Mouse (Mus musculus): ENCODE data around the gene Bptf.
"Not testable (repeated sequence)": the region's sequence is repeated elsewhere in the genome, so short reads cannot be mapped to it uniquely, and the experiment has no call there.

Bptf gene

DNA sequence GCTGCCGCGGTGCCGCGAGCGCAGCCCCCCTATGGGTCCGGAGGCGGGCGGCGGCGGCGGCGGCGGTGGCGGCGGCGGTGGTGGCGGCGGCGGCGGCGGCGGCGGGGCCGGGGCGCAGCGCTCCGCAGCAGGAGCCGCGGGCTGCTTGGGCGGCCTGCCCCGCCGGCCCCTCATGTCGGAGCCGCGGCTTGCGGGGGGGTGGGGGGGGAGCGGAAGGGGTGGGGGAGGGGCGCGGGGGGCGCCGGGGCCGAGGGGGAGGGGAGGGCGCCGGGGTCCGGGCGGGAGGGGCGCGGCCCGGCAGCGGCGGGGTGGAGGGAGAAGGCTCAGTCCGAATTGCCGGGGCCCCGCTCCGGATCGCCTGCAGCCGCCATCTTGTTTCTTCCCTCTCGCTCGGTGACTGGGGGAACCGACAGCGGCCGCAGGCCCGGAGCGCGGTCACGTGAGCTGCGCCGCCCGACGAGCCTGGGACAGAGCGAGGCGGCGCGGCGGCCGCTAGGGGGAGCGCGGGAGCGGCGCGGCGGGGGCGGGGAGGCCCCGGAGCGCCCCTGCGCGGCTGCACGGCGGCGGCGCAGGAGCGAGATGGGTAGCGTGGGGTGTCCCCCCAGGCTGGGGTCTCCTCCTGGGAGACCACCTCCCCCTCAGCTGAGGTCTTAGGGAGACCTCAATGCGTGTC is at the start of gene Bptf:
TSS of gene Bptf (minus strand) at position 379 of the 673 bp plus-strand sequence.
- DNase-seq (ENCODE audit: low spot score), result peak; percentile 85

DNA sequence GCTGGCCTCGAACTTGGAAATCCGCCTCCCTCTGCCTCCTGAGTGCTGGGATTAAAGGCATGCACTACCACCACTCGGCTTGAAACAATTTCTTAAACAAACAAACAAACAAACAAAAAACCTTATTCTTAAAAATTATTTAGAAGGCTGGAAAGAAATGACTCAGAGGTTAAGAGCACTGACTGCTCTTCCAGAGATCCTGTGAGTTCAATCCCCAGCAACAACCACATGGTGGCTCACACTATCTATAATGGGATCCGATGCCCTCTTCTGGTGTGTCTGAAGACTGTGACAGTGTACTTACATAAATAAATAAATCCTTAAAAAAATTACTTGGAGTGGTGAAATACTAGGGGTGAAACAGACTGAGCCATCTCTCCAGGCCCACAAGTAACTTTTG is 29.3 kb upstream of the Bptf start:
- DNase-seq (ENCODE audit: low spot score), result no peak

DNA sequence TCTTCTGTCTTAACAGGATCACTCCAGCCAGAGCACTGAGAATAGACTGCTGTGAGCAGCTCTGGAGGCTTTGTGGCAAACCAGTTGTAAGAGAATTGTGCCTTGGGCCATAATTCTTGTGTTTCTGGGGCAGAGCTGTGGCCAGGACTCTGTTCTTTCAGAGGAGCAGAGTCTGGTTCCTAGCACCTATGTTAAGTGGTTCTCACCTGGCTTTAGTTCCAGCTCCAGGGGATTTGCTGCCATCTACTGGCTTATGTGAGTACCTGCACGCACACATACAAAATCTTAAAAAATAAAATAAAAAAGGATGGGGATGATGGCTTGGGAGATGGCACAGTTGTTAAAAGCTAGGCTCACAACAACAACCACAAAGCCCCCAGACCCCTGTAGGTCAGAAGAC is 27.1 kb upstream of the Bptf start:
- no peak for DNase-seq (ENCODE audit: low spot score)

DNA sequence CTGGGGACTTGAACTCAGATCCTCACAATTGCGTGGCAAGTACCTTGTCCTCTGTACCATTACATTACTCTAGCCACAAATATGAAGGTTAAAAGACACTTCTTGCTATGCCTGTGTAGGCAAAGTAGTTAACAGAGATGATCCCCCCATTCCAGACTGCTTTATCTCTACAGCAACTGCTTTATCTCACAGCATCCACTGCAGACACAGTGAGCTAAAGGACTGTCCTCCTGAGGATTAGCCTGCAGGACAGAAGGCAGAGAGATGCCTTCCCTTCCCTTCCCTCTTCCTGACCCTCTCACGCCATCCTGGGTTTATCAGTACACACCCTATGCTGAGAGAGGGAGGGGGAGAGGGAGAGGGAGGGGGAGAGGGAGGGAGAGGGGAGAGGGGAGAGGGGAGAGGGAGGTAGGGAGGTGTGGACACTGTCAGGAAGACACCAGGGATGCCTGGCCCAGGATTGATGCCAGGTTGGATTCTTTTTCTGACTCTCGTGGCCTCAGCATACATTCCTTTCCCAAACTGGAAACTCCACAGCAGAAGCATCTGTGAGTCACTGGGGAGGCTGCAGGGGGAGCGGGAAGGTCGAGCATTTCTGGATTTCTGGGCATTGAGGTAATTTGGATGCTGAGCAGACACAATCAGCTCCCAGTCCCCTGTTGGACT is 25.2 kb upstream of the Bptf start:
- no peak for DNase-seq (ENCODE audit: low spot score)

DNA sequence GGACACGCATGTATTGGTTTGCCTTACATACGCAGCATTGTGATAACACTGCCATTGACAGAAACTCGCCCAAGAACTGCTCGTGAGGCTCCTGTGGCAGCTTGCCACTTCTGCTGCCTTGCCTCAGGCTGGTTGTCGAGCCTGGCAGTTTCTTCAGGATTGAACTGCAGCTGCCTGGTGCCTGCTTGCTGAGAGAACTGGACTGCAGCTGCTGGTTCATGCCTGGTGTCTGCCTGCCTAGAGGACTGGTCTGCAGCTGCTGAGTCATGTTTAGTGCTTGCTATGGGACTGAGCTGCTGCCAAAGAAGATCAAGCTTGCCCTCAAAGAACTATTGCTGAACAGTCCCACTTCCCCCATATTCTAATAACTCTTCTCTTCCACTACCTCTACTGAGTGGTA is 23.4 kb upstream of the Bptf start:
- DNase-seq (ENCODE audit: low spot score), result no peak

DNA sequence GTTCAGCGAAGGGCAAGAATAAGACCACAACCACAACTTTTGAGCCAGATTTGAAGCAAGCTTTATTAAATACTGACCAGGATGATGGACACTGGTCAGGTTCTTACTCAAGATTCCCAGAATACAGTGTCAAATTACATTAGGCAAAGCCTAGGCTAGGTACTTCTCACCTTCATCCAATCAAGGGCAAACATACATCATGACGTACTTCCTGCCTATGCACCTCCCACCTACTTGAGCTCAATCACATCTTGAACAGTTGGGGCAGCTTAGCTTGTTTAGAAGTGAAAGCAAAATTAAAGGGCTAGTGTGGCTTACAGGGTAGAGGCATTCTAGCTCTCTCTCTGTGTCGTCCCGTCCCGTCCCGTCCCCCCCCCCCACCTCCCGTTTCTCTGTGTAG is 22.5 kb upstream of the Bptf start:
- DNase-seq (ENCODE audit: low spot score), result no peak

DNA sequence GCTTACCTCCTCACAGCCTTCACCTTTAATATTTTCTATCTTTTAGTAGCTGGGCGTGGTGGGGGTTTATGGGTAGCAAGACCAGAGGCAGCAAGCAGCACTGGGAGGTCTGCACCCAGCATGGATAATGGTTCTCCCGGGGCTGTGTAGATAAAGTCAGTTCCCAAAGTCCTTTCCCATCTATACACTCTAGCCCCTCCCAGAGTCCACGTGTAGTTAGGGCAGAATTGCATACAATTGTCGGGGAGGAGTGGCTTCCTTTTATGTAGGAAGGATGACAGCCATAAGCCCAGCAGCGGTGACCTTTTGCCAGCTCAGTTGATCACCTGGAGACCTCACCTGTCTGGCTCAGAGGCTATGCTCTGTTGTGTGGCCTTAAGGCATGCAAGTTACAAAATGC is 21.7 kb upstream of the Bptf start:
- DNase-seq (ENCODE audit: low spot score), result no peak

DNA sequence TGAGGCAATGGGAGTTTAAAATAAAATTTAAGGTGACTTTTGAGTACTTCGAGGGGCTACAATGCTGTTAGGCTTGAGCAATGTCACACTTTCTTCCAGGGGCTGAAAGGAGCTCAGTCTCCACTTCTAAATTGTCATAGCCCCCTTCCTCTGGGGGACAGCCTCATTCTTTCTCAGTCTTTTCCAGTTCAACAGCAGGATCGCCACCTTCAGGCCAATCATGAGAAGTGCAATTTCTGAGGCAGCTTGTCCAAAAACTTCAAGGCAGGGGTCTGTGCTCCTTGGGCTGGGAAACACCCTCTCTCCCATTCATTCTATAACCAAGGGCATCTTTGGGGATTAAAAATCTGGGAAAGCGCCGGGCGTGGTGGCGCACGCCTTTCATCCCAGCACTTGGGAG is 19.9 kb upstream of the Bptf start:
- no peak for DNase-seq (ENCODE audit: low spot score)

DNA sequence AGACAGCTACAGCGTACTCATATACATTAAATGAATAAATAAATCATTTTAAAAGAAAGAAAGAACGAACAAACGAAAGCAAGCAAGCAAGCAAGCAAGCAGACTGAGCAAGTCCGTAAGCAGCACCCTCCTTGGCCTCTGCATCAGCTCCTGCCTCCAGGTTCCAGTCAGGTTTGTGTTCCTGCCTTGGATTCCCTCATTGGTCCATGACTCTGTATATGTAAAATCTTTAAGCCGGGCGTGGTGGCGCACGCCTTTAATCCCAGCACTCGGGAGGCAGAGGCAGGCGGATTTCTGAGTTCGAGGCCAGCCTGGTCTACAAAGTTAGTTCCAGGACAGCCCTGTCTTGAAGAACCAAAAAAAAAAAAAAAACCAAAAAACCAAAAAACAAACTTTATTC is 12.0 kb upstream of the Bptf start:
- not testable (repeated sequence) for DNase-seq (ENCODE audit: low spot score)

DNA sequence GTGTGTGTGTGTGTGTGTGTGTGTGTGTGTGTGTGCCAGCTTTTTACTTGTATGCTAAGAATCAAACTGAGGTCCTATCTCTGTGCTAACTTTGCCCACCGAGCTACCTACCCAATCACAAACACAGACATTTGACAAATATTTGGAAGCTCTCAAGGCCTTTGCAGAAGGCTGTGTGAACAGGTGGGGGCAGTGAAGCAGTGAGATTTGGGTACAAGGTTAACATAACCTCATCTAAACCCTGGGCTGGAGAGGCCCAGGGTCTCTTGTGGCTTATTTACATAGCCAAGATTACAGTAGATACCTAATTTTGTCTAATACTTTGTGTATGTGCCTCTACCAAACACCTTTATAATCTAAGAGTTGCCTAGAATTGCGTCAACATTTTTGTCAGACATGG is 10.5 kb upstream of the Bptf start:
- DNase-seq (ENCODE audit: low spot score), result no peak

DNA sequence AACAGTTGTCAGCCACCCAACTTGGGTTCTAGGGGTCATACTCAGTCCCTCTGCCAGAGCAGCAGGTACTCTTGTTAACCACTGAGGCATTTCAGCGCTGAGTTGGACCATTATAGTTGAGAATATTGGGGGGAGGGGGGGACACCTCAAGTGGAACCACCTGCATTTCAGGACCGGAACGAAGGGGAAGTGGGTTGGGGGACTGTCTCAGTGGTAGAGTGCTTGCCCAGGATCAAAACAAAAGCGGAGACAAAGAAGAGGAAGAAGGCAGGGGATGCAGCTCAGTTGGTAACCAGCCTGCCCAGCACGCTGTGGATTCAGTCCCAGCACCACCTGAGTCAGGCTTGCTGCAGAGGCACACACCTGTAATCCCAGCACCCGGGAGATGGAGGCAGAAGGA is 8.8 kb upstream of the Bptf start:
- no peak for DNase-seq (ENCODE audit: low spot score)

DNA sequence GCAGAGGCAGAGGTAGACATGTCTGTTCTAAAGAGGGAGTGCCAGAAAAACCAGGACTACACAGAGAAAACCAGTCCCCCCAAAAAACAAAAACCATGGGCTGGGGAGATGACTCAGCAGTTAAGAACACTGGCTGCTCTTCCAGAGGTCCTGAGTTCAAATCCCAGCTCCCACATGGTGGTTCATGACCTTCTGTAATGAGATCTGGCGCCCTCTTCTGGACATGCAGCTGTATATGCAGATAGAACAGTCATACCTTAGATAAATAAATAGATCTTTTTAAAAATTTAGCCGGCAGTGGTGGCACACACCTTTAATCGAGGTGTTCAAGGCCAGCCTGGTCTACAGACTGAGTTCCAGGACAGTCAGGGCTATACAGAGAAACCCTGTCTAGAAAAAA is 6.7 kb upstream of the Bptf start:
- no peak for DNase-seq (ENCODE audit: low spot score)

DNA sequence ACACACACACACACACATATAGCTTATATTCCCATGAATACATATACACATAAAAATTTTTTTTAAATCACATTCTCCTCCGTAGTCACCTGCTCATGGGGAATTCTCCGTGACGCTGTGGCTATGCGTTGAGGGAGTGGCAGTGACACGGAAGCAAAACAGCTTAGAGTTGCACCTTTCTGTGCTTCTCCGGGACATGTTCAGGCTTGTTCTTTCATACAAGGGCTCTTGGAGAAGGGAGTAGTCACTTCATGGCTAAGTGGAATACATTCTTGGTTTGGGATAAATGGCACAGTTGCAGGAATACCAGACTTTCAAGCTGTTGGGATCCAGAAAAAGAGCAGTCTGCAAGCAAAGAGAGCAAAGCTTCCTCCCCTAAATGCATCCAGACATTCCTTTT is 5.7 kb upstream of the Bptf start:
- DNase-seq (ENCODE audit: low spot score), result no peak

DNA sequence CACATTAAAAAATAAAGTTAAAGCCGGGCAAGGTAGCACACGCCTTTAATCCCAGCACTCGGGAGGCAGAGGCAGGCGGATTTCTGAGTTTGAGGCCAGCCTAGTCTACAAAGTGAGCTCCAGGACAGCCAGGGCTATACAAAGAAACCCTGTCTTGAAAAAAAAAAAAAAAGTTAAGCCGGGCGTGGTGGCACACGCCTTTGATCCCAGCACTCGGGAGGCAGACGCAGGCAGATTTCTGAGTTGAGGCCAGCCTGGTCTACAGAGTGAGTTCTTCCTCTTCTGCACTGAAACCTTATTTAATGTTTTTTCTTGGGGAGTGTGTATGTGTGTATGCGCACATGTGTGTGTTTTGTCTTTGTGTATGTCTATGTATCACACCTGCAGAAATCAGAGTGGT is 4.5 kb upstream of the Bptf start:
- not testable (repeated sequence) for DNase-seq (ENCODE audit: low spot score)

DNA sequence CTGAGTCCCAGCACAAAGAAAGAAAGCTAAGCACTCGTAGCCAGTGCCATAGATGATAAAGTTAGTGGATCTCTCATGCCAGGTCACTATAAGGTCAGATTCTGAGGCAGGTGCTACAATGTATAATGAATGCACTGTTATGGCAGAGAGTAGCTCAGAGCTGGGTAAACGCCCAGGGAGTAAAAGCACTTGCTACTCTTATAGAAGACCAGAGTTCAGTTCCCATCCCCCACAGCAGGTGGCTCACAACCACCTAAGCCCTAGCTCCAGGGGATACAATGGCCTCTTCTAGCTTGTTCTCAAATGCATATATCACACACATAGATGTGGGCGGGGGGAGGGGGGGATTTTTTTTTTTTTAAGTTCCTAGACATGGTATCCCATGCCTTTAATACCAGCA is 3.8 kb upstream of the Bptf start:
- no peak for DNase-seq (ENCODE audit: low spot score)

DNA sequence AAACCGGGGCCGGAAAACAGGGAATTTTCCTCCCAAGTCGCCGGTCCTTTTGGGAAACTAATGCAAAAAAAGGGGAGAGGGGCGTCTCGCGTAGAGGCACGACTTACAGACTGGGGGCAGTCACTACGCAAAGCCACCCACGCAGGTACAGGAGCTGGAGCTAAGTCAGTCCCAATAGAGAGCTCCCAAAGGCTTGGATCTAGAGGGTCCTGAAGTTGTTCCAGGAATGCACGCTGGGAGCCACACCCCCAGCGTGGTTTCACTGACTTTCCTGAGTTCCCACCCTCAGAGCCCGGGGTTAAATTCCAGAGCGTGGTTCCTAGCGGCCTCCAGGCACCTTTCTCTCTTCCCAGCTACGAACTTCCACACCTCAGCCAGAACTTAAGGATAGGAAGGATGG is 499 bp upstream of the Bptf start:
- no peak for DNase-seq (ENCODE audit: low spot score)

DNA sequence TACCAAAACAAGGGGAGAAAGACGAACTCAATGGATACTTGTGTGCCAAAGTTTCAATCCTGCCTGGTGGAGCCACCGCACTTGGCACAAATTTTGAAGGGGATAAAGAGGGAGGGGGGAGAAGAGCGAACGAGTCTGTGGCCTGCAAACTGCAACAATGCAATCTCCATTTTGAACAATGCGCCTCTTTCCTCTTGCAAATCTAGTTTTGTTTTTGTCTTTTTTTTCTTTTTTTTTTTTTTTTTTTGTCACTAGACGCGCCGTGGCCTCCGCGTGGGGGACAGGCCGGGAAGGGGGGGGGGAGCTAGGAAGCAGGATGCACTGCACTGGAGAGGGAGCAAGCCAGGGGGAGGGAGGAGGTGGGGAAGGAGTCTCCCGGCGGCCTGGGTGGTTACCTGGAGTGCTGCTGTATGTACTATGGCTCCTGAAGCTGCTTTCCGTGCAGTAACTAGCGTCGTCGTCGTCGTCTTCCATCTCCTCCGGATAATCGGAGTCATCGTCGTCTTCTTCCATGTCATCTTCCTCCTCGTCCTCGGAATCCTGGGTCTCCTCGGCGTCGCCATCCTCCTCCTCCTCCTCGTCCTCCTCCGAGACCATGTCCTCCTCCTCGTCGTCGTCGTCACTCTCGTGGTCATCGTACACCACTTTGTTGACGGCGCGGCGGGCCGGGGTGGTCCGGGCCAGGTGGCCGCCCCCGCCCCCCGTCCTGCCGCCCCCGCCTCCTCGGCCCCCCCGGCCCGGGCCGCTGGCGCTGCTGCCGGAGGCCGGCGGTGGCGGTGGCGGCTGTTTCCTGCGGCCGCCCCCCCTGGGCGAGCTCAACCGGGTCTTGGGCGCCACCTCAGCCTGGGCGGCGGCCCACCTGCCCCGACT is 813 bp downstream of the Bptf start:
- DNase-seq (ENCODE audit: low spot score), result peak; percentile 39

DNA sequence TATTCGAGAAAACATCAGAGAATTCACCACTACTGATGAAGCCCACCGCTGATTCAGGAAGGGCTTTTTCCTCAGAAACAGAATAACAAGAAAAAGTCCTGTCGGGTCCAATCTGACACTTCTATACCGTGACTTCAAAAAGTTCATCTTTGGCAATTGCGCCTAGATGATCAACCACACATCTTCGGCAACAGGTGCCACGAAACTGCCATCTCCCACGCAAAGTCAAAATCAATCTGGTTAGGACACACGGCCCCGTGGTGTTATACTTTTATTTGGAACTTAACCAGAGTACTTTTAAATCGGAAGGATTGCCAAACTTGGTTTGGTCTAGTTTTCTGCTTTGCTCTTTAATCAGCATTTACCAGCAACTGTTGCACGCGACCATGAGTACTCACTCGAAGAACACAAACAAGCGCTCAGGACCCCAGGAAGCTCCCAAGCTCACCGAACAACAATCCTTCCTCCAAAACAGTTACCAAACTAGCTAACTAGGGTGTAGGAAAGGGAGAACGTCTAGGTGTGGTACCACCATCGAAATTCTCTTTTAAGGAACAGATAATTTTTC is 1.6 kb downstream of the Bptf start:
- DNase-seq (ENCODE audit: low spot score), result no peak

DNA sequence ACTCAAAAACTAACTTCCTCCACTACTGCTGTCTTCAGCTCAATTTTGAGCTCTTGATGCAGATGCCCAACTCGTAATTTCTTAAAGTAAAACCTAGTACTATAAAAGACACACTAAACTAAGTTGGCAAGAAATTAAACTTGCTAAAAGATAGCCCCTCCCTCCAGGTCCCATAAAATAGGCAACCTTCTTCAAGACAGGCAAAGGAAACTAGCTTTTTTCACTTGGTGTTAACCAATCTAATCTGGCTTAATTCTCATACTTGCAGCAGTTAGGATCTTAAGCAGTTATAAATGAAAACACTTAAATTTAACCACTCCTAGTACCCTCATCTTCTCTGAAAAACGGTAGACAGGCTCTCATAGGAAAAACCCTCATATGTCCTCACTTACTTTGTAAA is 2.3 kb downstream of the Bptf start:
- no peak for DNase-seq (ENCODE audit: low spot score)

DNA sequence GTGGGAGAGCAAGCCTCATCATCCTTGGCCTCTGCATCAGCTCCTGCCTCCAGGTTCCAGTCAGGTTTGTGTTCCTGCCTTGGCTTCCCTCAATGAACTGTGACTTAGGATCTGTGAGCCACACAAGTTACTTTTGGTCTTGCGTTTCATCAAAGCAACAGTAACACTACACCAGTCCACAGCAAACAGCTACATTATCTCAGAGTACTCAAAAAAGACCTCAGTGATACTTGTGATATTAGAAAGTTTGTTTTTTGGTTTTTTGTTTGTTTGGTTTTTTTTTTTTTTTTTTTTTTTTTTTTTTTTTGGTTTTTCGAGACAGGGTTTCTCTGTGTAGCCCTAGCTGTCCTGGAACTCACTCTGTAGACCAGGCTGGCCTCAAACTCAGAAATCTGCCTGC is 5.2 kb downstream of the Bptf start:
- not testable (repeated sequence) for DNase-seq (ENCODE audit: low spot score)

DNA sequence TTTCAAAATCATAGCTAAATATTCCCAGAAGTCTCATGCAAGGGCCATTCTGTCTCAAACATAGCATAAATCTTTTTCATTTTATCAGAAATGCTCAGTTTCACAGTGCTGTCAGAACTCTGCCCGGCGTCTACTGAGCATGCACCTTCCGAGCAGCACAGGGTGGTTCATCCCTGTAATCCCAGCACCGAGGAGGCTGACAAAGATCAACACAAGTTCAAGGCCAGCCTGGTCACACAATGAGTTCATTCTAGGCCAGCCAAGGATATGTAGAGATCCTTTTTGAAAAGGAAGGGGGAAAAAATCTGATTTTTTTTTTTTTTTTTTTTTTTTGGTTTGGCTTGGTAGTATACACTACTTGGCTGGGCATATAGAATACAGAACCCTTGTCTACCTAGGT is 6.9 kb downstream of the Bptf start:
- DNase-seq (ENCODE audit: low spot score), result no peak

DNA sequence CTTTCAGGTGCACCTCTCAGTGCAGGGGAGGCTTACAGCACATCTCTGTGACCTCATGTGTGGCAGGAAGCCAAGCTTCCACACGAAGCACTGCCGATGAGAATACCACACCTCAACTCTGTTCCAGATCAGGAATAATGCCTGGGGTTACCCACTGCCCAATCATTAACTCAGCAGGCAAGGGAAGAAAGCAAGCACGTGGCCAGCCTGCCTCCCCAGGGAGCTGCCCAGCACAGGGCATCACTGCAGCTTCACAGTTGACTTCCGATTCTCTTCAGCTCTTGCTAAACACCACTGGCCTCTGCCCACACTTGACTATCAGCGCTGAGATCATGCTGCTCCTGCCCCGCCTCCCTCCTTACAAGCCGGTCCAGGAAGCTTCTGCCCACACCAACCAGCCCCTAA is 7.6 kb downstream of the Bptf start:
- peak; percentile 18 for DNase-seq (ENCODE audit: low spot score)

DNA sequence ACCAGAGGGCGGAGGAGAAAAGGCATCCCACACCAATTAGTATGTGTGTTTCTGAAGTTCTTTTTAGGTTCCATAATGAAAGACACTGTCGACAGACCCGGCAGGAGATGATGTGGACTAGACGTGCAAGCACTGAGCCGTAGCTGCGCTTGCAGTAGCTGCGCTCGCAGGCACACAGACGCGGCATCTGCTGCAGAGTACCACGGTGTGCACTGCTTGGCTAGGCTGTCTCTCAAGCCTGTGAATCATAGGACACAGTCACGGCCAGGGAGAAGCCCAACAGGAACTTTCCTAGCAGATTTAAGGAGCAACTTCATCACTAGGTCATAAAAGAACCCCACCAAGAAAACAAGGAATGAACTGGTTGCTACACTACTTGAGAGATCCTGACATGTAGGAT is 14.1 kb downstream of the Bptf start:
- no peak for DNase-seq (ENCODE audit: low spot score)

Data from ovary, postnatal 14 days (tissue).